Comparison of ENCODE assay signal across 8 mouse cellular contexts in genomic region chr6:121246037-121246361, GRCm38 (mm10). TPM values are rescaled to one million over a fixed set of nuclear protein-coding genes. Genes with fewer than 3 reads are reported as not detected.
A peak's percentile ranks its signal among the peaks of the same experiment; 100 is the strongest.
DNase-seq lines count a peak whose midpoint lies in the region; ATAC-seq and TF ChIP-seq lines count a peak whose summit lies in the region.

No protein-coding gene starts in this region.

- H3K79me2 ChIP-seq in liver, adult 2 months (ENCODE audit: control insufficient read depth, insufficient read depth, low read length): peaks cover 4% of the 10 kb centered on the region; the same call in 1 of the 2 replicates

- no peaks in the 10 kb centered on the region for H3K27me3 ChIP-seq in liver, adult 2 months (ENCODE audit: control insufficient read depth, insufficient read depth, low read length)
- peaks cover 27% of the 10 kb centered on the region for H3K27me3 ChIP-seq in embryonic facial prominence, embryonic 13.5 days
- no peaks in the 10 kb centered on the region for H3K27me3 ChIP-seq in intestine, embryonic 16.5 days (replicated peaks; ENCODE audit: control insufficient read depth, insufficient read depth, low read length)
- no peaks in the 10 kb centered on the region for H3K27me3 ChIP-seq in neural tube, embryonic 14.5 days (ENCODE audit: control insufficient read depth, insufficient read depth, low read length)

- peak overlapping the region; percentile 43 for H3K9ac ChIP-seq in liver, adult 2 months (ENCODE audit: low read depth, low read length)
- peak overlapping the region; percentile 72 for H3K9ac ChIP-seq in embryonic facial prominence, embryonic 13.5 days
- H3K9ac ChIP-seq in intestine, embryonic 16.5 days (ENCODE audit: low read depth, low read length): peak overlapping the region; percentile 63
- H3K9ac ChIP-seq in neural tube, embryonic 14.5 days (replicated peaks; ENCODE audit: low read depth, low read length): no peak overlapping the region

- H3K36me3 ChIP-seq in liver, adult 2 months (ENCODE audit: control insufficient read depth, insufficient read depth, low read length): no peaks in the 10 kb centered on the region
- H3K36me3 ChIP-seq in embryonic facial prominence, embryonic 13.5 days: no peaks in the 10 kb centered on the region
- H3K36me3 ChIP-seq in intestine, embryonic 16.5 days (ENCODE audit: control insufficient read depth, insufficient read depth, low read length): no peaks in the 10 kb centered on the region
- no peaks in the 10 kb centered on the region for H3K36me3 ChIP-seq in neural tube, embryonic 14.5 days (ENCODE audit: control insufficient read depth, insufficient read depth, low read length)

- 1% methylated on average over 4 of the region's 4 CpGs for WGBS in liver, adult 2 months
- 7% methylated on average over 4 of the region's 4 CpGs for WGBS in embryonic facial prominence, embryonic 13.5 days
- WGBS in intestine, embryonic 16.5 days: 10% methylated on average over 4 of the region's 4 CpGs
- WGBS in neural tube, embryonic 14.5 days: 16% methylated on average over 4 of the region's 4 CpGs

- H3K9me3 ChIP-seq in embryonic facial prominence, embryonic 13.5 days: no peaks in the 10 kb centered on the region
- H3K9me3 ChIP-seq in intestine, embryonic 16.5 days (ENCODE audit: control insufficient read depth, low read length): no peaks in the 10 kb centered on the region
- no peaks in the 10 kb centered on the region for H3K9me3 ChIP-seq in neural tube, embryonic 14.5 days (ENCODE audit: control insufficient read depth, low read length)

- peak overlapping the region; percentile 54 for H3K4me3 ChIP-seq in liver, adult 2 months (ENCODE audit: insufficient read depth, low read depth, low read length)
- H3K4me3 ChIP-seq in embryonic facial prominence, embryonic 13.5 days: peak overlapping the region; percentile 64
- peak overlapping the region; percentile 65 for H3K4me3 ChIP-seq in intestine, embryonic 16.5 days (ENCODE audit: low read length)
- peak overlapping the region; percentile 44 for H3K4me3 ChIP-seq in neural tube, embryonic 14.5 days (ENCODE audit: low read depth, low read length)

- no peak for TF ChIP-seq POLR2A in liver, adult 2 months (IDR thresholded peaks at IDR 0.05; ENCODE audit: extremely low read depth, insufficient read depth, low read length)

- H3K4me1 ChIP-seq in liver, adult 2 months (ENCODE audit: control insufficient read depth, insufficient read depth, low read length): peaks cover 32% of the 10 kb centered on the region
- peaks cover 4% of the 10 kb centered on the region; the same call in 1 of the 2 replicates for H3K4me1 ChIP-seq in embryonic facial prominence, embryonic 13.5 days
- 0 out of 2 replicates have a peak, but pooled peaks cover 5% of the 10 kb centered on the region for H3K4me1 ChIP-seq in intestine, embryonic 16.5 days (ENCODE audit: control insufficient read depth, insufficient read depth, low read length)
- no peaks in the 10 kb centered on the region for H3K4me1 ChIP-seq in neural tube, embryonic 14.5 days (ENCODE audit: control insufficient read depth, insufficient read depth, low read length)

- no peak for TF ChIP-seq CTCF in liver, adult 2 months (IDR thresholded peaks at IDR 0.05; ENCODE audit: low read depth, low read length)

- peak overlapping the region; percentile 67 for H3K4me2 ChIP-seq in embryonic facial prominence, embryonic 13.5 days
- H3K4me2 ChIP-seq in intestine, embryonic 16.5 days (ENCODE audit: low read depth, low read length): peak overlapping the region; percentile 70
- peak overlapping the region; percentile 71 for H3K4me2 ChIP-seq in neural tube, embryonic 14.5 days (ENCODE audit: low read depth, low read length)

- H3K27ac ChIP-seq in liver, adult 2 months (replicated peaks; ENCODE audit: insufficient read depth, low read depth, low read length): peak overlapping the region; percentile 3; the same call in 1 of the 2 replicates
- no peak overlapping the region for H3K27ac ChIP-seq in embryonic facial prominence, embryonic 13.5 days
- H3K27ac ChIP-seq in intestine, embryonic 16.5 days (ENCODE audit: low read length): no peak overlapping the region
- H3K27ac ChIP-seq in neural tube, embryonic 14.5 days (ENCODE audit: low read depth, low read length): no peak overlapping the region

- no peak for DNase-seq in liver, adult 2 months (ENCODE audit: extremely low read depth, low read depth, low spot score)
- no peak for DNase-seq in liver
- no peak for DNase-seq in right cerebral cortex, postnatal 10 days (ENCODE audit: low spot score in 2 of 2)
- DNase-seq in thymus, postnatal 14 days: no peak
- DNase-seq in spleen, postnatal 10 days (ENCODE audit: low spot score in 2 of 2): no peak

- ATAC-seq in embryonic facial prominence, embryonic 13.5 days (ENCODE audit: insufficient number of reproducible peaks, insufficient read depth, low FRiP score, low TSS enrichment, low read depth): peak; percentile 2; the same call in 1 of the 2 replicates
- peak; percentile 57 for ATAC-seq in intestine, embryonic 16.5 days
- peak; percentile 41; the same call in 1 of the 2 replicates for ATAC-seq in neural tube, embryonic 14.5 days (ENCODE audit: low read depth)

RNA-seq across cellular contexts. Expression of gene Usp18, which starts 0.3 kb away (rescaled TPM):
- total RNA-seq in liver, adult 2 months (2014; rRNA removed): 16.8 and 25.5 TPM in 2 replicates
- polyA plus RNA-seq in liver, adult 2 months (2012; rRNA removed): 9.7 and 27.8 TPM in 2 replicates
- polyA plus RNA-seq in embryonic facial prominence, embryonic 13.5 days (2015; fragmentation: Nextera tagmentation; extraction: Ambion mirVana): 1.6 and 1.8 TPM in 2 replicates
- 2.6 and 2.8 TPM in 2 replicates for polyA plus RNA-seq in intestine, embryonic 16.5 days (2015; fragmentation: Nextera tagmentation; extraction: Ambion mirVana)
- 0.54 and 1.2 TPM in 2 replicates for polyA plus RNA-seq in neural tube, embryonic 14.5 days (2014; fragmentation: Nextera tagmentation; extraction: Ambion mirVana)

RNA-seq across cellular contexts. Expression of gene Tuba8, which starts 35.5 kb away (rescaled TPM):
- 0.55 and 1.9 TPM in 2 replicates for total RNA-seq in liver, adult 2 months (2014; rRNA removed)
- polyA plus RNA-seq in liver, adult 2 months (2012; rRNA removed): 1.5 and 1.6 TPM in 2 replicates
- 0.30 and 0.83 TPM in 2 replicates for polyA plus RNA-seq in embryonic facial prominence, embryonic 13.5 days (2015; fragmentation: Nextera tagmentation; extraction: Ambion mirVana)
- polyA plus RNA-seq in intestine, embryonic 16.5 days (2015; fragmentation: Nextera tagmentation; extraction: Ambion mirVana): 0.44 and 0.68 TPM in 2 replicates
- 1.3 and 1.5 TPM in 2 replicates for polyA plus RNA-seq in neural tube, embryonic 14.5 days (2014; fragmentation: Nextera tagmentation; extraction: Ambion mirVana)

RNA-seq across cellular contexts. Expression of gene Slc6a13, which starts 54.0 kb away (rescaled TPM):
- 159 and 178 TPM in 2 replicates for total RNA-seq in liver, adult 2 months (2014; rRNA removed)
- polyA plus RNA-seq in liver, adult 2 months (2012; rRNA removed): 264 and 272 TPM in 2 replicates
- polyA plus RNA-seq in embryonic facial prominence, embryonic 13.5 days (2015; fragmentation: Nextera tagmentation; extraction: Ambion mirVana): 1.6 and 1.9 TPM in 2 replicates
- polyA plus RNA-seq in intestine, embryonic 16.5 days (2015; fragmentation: Nextera tagmentation; extraction: Ambion mirVana): 0.77 and 1.4 TPM in 2 replicates
- polyA plus RNA-seq in neural tube, embryonic 14.5 days (2014; fragmentation: Nextera tagmentation; extraction: Ambion mirVana): 0.87 and 45.1 TPM in 2 replicates

Comparison
In these comparisons a context has a peak if more than half of its experiments do, and no peak if none do; other contexts are left out.
1. ATAC-seq: peak in every context shown above with its lines; median percentile 57 in intestine, embryonic 16.5 days; 41 in neural tube, embryonic 14.5 days; 2 in embryonic facial prominence, embryonic 13.5 days.